Mouse (Mus musculus) heart, postnatal 0 days (tissue): Measurements from ENCODE around the gene Dnaaf1. TPM values are rescaled to one million over a fixed set of nuclear protein-coding genes. Genes with fewer than 3 reads are reported as not detected.

Experiments used
- ATAC-seq: fragments of 200-750 bp; cut with Nextera tagmentation; 2 replicates; pipeline ENCODE4 v1.8.0; 2017; ENCODE audit warnings: low read depth, moderate number of reproducible peaks, moderate library complexity; ENCODE audit not compliant: insufficient read depth
- DNase-seq: peaks from one replicate; pipeline ENCODE4 v3.0.0-alpha.2; 2016; ENCODE audit warnings: low spot score
- H3K27ac ChIP-seq: fragments of 300-500 bp; sonication (generic); 2 replicates; pipeline ENCODE4 v1.5.1; 2014; ENCODE audit warnings: low read depth, mild to moderate bottlenecking
- H3K27me3 ChIP-seq: fragments of 300-500 bp; sonication (generic); 2 replicates; pipeline ENCODE4 v1.6.1; 2014; ENCODE audit warnings: low read length, mixed read lengths; ENCODE audit not compliant: control insufficient read depth, insufficient read depth
- H3K36me3 ChIP-seq: fragments of 300-500 bp; sonication (generic); replicated peaks from 2 replicates; pipeline ENCODE4 v1.6.1; 2014; ENCODE audit warnings: low read length, mixed read lengths; ENCODE audit not compliant: control insufficient read depth, insufficient read depth
- H3K4me1 ChIP-seq: fragments of 300-500 bp; sonication (generic); 2 replicates; pipeline ENCODE4 v1.6.1; 2014; ENCODE audit warnings: antibody characterized with exemption; ENCODE audit not compliant: control insufficient read depth, insufficient read depth
- H3K4me2 ChIP-seq: fragments of 300-500 bp; sonication (generic); 2 replicates; pipeline ENCODE4 v1.6.1; 2014; ENCODE audit warnings: low read depth, mild to moderate bottlenecking, low read length, moderate library complexity
- H3K4me3 ChIP-seq: fragments of 300-500 bp; sonication (generic); 2 replicates; pipeline ENCODE4 v1.5.1; 2014; ENCODE audit warnings: low read depth, low read length
- H3K9ac ChIP-seq: fragments of 300-500 bp; sonication (generic); replicated peaks from 2 replicates; pipeline ENCODE4 v1.6.1; 2014; ENCODE audit warnings: low read depth, low read length, mixed read lengths
- H3K9me3 ChIP-seq: fragments of 300-500 bp; sonication (generic); replicated peaks from 2 replicates; pipeline ENCODE4 v1.6.1; 2016; ENCODE audit warnings: low read length; ENCODE audit not compliant: control insufficient read depth
- CTCF ChIP-seq: IDR thresholded peaks from 2 replicates; pipeline ENCODE4 v1.5.1; 2016; ENCODE audit warnings: antibody characterized with exemption, control low read depth, low read depth
- EP300 ChIP-seq: IDR thresholded peaks from 2 replicates; pipeline ENCODE4 v1.6.1; 2016; ENCODE audit warnings: antibody characterized with exemption, low read depth
- WGBS: fragments of 180-500 bp; shearing (Covaris S2); extraction: QIAGEN DNeasy Blood & Tissue Kit; methylation state at CpG from one replicate; pipeline ENCODE4 v1.1.7; 2014; 5-methylcytosine and 5-hydroxymethylcytosine counted together
- polyA plus RNA-seq: library from polyadenylated mRNA; unstranded; fragments of >200 nt; fragmentation: Nextera tagmentation; extraction: Ambion mirVana; gene quantifications from 2 replicates; pipeline ENCODE4 v1.2.1, GENCODE M21; 2015
- total RNA-seq: library from RNA; depleted of rRNA; stranded (reverse); fragments of >200 nt; gene quantifications from 2 replicates; pipeline ENCODE4 v1.2.3, GENCODE M21; 2014; ENCODE audit warnings: low replicate concordance

Gene Dnaaf1
- total and polyA plus RNA-seq, 2 experiments from 2014 or later = 0.07 TPM; not detected in 1

DNA sequence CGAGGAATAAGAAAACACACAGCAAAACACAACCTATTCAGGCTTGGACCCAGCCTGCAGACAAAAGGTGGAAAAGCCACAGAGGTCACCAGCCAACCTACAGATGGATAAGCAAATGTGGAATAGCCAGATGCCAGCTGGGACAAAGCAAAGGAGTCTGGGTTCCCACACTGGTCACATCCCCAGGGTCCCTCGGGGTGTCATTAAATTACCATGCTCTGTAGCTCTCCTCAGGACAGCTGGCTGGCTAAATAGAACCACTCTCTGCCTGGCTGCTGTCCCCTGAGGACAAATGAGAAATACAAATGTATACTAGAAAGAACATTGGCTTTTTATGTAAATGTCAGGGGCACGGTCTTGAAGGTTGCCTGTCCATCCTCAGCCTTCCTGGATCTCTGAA lies 55.8 kb downstream of the Dnaaf1 start:
- no peak for DNase-seq
- no peak for ATAC-seq
- H3K4me3 ChIP-seq = no peak overlapping the region
- no peak overlapping the region for H3K9ac ChIP-seq
- no peaks in the 10 kb centered on the region for H3K4me1 ChIP-seq
- H3K27ac ChIP-seq = no peak overlapping the region
- 72% methylated on average over 3 of the region's 3 CpGs for WGBS
- no peak overlapping the region for H3K4me2 ChIP-seq
- no peaks in the 10 kb centered on the region for H3K9me3 ChIP-seq
- peaks cover 33% of the 10 kb centered on the region for H3K27me3 ChIP-seq
- TF ChIP-seq CTCF (no peak), EP300 (no peak)
- H3K36me3 ChIP-seq = no peaks in the 10 kb centered on the region

- DNase-seq (no peak), ATAC-seq (no peak)
- Histone ChIP-seq H3K9me3 (no peaks in the 10 kb centered on the region), H3K4me3 (no peak overlapping the region), H3K4me1 (no peaks in the 10 kb centered on the region), H3K27me3 (peaks cover 33% of the 10 kb centered on the region), H3K4me2 (no peak overlapping the region), H3K27ac (no peak overlapping the region), H3K9ac (no peak overlapping the region), H3K36me3 (no peaks in the 10 kb centered on the region)
- TF ChIP-seq CTCF = no peak
- TF ChIP-seq EP300 = no peak
- WGBS = 74% methylated on average over 9 of the region's 9 CpGs
These were observed 57.2 kb downstream of the Dnaaf1 start for GRCm38 (mm10) chr8:119632246-119632645.

- 39% methylated on average over 29 of the region's 29 CpGs for WGBS
- Histone ChIP-seq H3K4me2 (no peak overlapping the region), H3K4me3 (no peak overlapping the region), H3K27me3 (peaks cover 33% of the 10 kb centered on the region), H3K9ac (no peak overlapping the region), H3K4me1 (no peaks in the 10 kb centered on the region), H3K9me3 (no peaks in the 10 kb centered on the region), H3K36me3 (no peaks in the 10 kb centered on the region), H3K27ac (no peak overlapping the region)
- TF ChIP-seq CTCF (no peak), EP300 (no peak)
- ATAC-seq (no peak), DNase-seq (no peak)
These were observed 57.9 kb downstream of the Dnaaf1 start for GRCm38 (mm10) chr8:119632909-119633308.

DNA sequence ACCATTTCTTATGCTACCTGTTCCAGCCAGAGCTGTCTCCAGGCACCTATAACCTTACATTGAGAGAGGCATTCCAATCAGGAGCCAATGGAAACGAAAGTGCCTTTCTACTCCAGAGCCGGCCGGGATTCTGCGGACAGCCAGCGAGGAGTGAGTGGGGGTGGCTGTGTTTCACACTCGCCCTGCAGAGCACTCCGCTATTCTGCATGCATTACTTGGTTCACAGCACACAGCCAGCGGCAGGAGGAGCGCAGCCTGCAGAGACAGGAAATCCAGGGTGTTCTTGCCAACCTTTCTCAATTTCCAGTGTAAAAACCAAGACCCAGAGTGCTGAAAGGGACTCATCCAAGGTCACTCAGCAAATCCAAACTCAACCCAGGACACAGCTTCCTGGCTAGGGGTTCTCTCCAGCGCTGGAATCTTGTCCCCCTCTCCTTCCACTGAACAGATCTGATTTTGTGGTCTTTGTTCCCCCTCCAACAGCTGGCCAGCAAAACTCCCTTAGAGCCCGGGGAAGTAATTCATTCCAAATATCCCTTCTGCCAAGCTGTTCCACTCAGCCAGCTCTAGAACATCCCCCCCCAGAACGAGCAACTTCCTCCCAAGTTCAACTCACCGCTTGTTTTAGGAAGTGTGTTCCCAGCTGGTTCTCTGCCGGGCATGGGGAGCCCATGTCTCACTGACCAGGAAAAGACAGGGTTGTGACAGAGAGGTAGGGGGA lies 59.7 kb downstream of the Dnaaf1 start:
- H3K27ac ChIP-seq = no peak overlapping the region
- H3K27me3 ChIP-seq = peaks cover 33% of the 10 kb centered on the region
- TF ChIP-seq CTCF (no peak), EP300 (no peak)
- H3K4me3 ChIP-seq = no peak overlapping the region
- WGBS = 26% methylated on average over 14 of the region's 14 CpGs
- H3K4me1 ChIP-seq = no peaks in the 10 kb centered on the region
- ATAC-seq (no peak), DNase-seq (no peak)
- H3K9me3 ChIP-seq = no peaks in the 10 kb centered on the region
- no peak overlapping the region for H3K9ac ChIP-seq
- H3K4me2 ChIP-seq = no peak overlapping the region
- no peaks in the 10 kb centered on the region for H3K36me3 ChIP-seq

- Histone ChIP-seq H3K4me3 (no peak within 1 kb of the TSS), H3K4me1 (no peaks in the 10 kb centered on the region), H3K27me3 (peaks cover 33% of the 10 kb centered on the region), H3K9me3 (no peaks in the 10 kb centered on the region), H3K36me3 (no peaks in the 10 kb centered on the region), H3K4me2 (no peak within 1 kb of the TSS), H3K9ac (no peak within 1 kb of the TSS), H3K27ac (no peak within 1 kb of the TSS)
- TF ChIP-seq EP300 = no peak
- TF ChIP-seq CTCF = no peak
- ATAC-seq (no peak; the same call in 1 of the 2 replicates), DNase-seq (no peak)
- WGBS = 33% methylated on average over 6 of the region's 6 CpGs
These were observed 60.3 kb downstream of the Dnaaf1 start, which contains the start of gene Kcng4 for GRCm38 (mm10) chr8:119635378-119635777. TSS of gene Kcng4 (minus strand) at chr8:119635680.

DNA sequence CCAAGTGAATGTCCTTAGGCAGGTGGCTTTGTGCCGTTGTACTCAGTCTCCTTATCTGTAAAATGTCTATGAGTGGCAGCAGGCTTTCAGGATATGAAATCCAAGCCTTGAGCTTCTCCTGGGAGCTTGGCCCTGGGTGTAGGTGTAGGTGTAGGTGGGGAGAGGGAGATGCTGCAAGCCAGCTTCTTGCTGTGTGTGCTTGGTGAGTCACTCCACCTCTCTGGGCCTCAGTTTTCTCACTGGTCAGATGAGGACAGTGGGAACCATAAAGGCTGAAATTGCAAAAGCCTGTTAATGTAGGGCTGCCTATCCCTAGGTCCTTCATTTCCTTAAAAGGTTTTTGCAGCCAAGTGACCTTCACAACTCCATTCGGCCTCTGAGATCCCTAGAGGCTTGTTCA lies 60.9 kb downstream of the Dnaaf1 start:
- H3K9me3 ChIP-seq = no peaks in the 10 kb centered on the region
- 34% methylated on average over 2 of the region's 2 CpGs for WGBS

More for the DNA sequence above, 60.9 kb downstream of the Dnaaf1 start:
- no peak overlapping the region for H3K4me2 ChIP-seq
- no peak overlapping the region for H3K4me3 ChIP-seq
- H3K36me3 ChIP-seq = no peaks in the 10 kb centered on the region
- no peaks in the 10 kb centered on the region for H3K4me1 ChIP-seq
- H3K27ac ChIP-seq = no peak overlapping the region
- DNase-seq (no peak), ATAC-seq (no peak)
- peaks cover 33% of the 10 kb centered on the region for H3K27me3 ChIP-seq
- TF ChIP-seq EP300 (no peak), CTCF (no peak)
- no peak overlapping the region for H3K9ac ChIP-seq
